Mouse (Mus musculus): ENCODE measurements around the gene Rpl13a.

DNA sequence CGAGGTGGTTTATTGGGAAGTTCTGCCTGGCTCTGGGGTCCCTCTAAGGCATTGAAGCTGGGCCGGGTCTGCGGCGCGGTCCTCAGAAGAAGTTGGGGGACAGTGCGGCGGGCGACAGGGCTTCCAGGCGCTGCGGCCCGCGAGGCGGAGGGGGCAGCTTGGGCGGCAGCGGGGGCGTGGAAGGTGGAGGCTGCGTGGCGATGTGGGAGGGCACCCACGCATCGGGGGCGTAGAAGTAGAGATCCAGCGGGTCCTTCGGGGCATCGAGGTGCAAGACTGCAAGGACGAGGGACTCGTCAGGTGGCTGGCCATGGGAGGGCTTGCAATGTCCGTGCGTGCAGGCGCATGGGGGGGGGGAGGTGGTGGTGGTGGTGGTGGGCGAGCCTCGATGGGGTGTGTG is 47.8 kb upstream of the Rpl13a start:
- TF ChIP-seq CTCF (IDR thresholded peaks at IDR 0.05; ENCODE audit: low read depth) (no peak), EP300 (IDR thresholded peaks at IDR 0.05; ENCODE audit: low read depth) (no peak)
